Mouse (Mus musculus) retina, embryonic 14.5 days (tissue): Measurements from ENCODE around the gene Mark2.

Source experiments
- DNase-seq: peaks from one replicate; pipeline ENCODE4 v3.0.0-alpha.2; 2015; ENCODE audit warnings: low spot score

Gene Mark2

DNA sequence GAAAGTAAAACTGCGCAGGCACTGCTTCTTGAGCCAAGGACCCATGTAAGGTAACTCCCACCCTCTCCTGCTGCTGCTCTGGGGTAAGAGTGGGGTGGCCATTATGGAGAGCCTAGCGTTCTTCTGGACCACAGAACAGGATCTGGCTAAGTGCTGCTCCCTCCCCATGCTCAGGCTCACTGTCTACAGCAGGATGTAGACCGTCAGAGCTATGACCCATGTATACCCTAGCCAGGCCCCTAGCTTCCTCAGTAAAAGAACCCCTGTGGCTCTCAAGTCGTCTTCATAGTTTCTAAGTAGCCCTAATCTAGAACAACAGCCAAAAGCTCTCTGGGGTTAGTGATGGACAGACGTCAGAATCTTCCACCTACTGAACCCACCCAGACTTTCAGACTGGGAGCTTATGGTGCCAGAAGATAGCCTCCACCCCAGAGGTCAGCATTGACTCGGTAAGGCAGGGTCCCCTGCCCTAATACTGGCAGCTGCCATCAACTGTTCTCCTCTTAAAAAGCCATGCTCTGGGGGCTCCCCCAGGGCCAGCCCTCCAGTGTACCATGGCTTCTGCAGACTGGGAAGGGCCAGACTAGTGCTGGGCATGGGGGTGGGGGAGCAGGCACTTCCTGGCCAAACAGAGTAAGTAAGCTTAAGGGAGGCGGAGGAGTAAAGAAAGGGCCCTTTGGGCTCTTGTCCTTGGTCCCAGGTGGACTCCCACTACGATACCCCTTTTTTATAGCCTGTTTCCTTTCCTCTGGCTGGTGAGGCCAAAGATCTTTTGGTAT, 47.4 kb downstream of the Mark2 start:
- DNase-seq = no peak

DNA sequence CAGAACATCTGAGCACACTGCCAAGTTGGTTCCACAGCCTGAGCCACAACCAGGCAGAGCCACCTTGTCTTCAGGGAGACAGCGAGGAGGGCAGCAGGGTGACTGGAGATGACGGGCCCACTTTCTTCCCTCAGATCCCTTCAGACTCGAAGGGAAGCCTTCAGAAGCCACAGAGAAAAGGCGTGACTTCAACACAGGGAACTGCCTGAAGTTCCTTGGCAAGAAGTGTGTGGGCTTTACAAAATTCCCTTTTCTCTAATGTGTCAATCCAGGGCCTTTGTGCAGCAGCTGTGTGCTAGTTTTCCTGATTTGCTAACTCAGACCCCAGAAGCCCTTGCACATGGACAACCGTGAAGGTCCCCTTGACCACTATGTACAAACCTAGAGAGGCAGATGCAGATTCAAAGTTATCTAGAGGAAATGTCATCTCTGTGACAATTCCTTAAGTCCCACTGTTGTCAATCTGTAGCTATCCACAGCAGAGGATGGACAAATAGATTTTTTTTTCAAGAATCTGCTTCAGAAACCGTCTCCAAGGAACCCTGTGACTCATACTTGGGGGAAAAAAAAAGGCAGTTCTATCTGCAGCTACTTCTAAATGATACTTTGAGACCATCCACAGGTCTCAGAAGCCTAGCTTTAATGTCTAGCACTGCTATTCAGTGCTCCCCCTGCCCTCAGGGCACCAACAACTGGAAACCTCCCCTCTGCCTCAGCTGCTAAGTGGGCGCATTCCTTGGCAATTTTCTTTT, 49.5 kb downstream of the Mark2 start:
- DNase-seq = no peak

DNA sequence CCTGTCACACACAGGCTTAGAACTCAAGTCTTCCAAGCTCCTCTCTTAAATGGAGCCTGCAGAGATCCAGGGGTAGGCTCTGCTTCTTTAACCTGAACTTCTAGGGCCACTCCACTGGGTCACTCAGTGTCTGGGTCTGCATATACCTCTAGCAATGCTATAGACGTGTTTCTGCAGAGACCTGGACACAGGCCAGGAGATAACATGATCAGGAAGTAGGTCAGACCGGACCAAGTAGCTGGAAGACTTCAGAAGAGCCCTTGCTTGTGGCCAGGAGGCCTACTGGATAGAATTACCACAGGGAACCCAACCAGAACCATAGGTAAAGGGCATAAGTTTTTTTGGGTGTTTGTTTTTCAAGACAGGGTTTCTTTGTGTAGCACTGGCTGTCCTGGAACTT, 51.9 kb downstream of the Mark2 start:
- no peak for DNase-seq

DNA sequence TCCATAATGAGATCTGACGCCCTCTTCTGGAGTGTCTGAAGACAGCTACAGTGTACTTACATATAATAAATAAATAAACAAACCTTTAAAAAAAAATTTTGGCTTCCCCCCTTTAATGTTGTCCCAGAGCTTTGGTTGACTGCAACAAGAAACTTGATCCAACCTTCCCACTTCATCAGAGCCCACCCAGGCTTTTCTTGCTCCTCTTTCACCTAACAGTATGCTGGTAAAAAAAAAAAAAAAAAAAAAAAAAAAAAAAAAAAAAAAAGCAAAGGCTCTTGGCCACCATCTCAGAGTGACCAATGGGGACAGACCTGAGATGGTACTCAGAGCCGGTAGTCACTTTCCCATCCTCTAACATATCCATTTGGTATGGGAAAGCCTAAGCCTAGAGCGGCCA, 53.4 kb downstream of the Mark2 start:
- no peak for DNase-seq

DNA sequence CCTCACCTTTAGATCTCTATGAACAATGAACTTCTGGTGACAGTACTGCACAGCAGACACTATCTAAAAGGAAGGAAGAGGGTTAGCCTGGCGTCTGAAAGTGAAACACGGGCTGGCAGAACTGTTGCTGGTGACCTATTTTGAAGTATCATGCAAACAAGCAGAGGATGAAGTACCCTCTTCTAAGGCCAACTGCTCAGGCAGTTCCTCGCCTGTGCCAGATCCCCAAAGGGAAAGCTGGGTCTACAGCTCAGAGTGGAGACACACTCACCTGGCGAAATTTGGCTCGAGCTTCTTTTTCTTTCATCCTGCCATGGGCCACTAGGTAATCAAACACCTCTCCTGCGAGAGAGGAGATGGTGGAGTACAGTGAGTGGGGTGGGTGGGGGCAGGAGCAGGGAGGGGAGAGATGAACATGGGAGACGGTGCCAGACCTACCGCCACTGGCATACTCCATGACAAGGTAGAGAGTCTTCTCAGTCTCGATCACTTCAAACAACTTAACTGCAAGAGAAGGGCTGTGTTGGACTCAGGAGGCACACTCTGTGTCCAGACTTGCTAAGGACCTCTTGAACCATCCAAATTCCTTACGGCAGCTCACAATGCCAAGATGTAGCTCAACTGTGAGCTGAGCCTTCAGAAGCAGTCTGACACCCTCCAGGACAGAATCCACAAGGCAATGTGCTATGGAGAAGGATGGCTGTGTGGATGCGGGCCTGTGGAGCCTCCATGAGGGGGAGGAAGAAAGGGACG, 54.9 kb downstream of the Mark2 start:
- no peak for DNase-seq

DNA sequence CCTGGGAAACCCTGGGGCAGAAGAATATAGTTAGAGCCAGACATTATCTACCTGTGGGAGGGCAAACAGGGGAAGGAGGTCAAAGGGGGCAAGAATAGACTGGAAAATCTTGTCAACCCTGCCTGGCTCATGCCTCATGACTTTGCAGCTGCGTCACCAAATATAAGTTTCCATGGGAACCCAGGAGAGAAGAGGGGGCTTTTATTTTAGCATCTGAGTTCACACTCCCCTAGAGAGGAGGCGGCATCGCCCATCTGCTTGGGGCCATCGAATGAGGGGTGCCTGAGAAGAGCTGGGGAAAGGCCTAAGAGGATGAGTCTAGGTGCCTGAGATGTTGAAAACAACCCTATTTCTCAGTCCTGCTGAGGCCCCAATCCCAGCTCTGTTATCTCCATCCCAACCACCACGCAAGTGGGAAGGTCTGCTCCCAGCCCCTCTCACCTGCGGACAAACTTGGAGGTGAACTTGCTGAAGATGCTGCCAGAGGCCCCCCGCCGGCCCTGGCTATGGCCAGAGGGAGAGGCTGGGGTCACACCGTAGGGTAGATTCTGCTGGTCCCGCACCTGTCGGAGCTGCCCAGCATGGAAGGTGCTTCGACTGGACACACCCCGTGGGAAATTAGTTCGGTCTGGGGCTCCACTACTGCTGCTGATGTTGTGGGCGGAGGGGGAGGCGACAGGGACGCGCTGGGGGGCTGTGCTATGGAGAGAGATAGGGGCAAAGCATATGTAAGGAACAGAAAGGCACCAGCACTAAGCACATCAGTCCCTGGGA, 60.9 kb downstream of the Mark2 start:
- DNase-seq = no peak

DNA sequence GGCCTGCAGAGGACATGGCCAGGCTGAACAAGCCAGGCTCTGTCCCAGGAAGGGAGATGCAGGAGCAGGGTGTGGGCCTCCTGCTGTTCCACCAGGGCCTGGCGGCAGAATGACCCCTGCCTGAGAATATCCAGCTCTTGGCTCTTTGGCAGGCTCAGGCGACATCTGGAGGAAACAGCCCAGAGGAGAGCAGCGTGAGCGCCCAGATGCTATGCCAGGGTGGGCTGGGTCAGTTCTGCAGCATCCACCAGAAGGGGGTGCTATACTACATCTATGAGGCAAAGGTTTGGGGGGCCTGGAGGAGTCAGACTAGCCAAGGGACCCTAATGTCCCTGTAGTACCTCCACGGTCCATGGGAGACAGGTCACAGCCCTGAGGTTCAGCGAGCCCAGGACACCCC, 62.5 kb downstream of the Mark2 start:
- peak; percentile 83 for DNase-seq

DNA sequence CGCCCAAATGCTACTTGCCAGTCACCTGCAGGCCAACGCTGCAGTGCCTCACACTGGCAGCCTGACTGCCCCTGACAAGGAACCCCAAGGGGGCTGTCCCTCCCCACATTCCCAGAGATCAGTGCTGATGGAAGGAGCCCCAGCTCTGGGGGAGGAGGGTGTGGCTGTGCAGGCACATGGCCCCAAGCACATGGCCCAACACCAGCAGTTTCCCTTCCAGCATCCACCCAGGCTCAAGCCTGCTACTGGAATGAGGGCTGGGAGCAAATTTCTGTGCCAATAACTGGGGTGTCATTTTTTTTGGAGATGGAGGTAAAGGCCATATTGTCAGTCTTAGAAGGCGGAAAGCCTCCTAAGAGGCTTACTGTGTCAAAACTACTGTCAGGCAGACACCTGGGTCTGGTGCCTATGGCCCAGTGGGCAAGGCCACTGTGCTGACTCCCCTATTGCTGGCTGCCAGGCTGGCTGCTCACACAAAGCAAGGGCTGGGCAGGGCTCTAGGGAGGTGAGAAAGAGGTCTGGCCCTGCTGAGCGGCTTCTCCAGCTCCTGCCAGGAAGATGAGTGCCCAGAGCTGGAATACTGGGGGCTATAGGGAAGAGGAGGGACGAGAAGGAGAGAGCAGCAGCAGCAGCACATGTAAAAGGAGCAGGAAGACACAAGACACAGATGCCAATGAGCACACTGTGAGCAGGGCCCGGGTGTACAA, 63.3 kb downstream of the Mark2 start:
- DNase-seq = no peak

DNA sequence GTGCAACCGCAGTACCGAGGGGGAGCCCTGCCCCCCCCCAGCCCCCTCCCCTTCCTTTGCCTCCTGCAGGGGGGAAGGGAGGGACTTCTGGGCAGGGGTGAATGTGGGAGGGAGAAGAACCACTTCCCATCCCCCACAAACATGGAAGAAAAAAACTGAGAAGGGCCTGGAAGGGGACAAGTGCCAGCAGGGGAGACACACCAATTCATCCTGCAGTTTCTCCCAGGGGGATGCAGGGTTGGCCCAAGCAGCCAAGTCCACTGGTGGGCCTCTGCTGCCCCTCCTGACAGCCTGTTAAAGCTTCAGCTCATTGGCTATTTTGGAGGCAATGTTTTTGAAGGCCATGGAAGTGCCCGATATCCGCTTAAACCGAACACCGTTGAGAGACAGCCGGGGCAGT, 64.9 kb downstream of the Mark2 start:
- peak; percentile 38 for DNase-seq

DNA sequence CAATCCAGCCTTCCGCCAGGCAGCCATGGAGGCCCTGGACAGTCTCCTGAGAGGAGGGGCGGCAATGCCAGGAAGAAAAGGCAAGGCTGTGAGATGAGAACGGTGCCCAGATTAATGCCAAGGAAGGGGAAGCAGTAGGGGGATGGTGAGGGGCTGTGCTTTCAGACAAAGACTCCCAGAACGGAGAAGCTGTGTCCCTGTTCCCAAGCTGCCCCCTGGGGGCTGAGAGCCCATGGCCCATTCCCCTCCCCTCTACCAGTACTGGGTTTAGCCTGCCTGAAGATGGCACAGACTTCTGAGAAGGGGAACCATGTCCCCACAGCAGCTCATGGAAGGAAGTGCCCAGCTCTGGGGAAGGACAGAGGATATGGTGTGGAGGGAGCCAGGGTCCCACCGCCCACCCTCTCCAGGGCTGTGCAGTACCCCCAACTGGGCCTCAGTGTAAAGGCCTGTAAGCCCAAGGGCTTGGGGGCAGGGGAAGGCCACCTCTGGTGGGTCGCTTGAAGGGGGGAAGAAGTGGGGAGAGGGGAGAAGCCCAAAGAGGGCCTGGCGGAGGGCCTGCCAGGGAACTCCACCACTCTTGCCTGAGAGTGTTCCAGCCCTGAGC, 65.5 kb downstream of the Mark2 start:
- DNase-seq = no peak

DNA sequence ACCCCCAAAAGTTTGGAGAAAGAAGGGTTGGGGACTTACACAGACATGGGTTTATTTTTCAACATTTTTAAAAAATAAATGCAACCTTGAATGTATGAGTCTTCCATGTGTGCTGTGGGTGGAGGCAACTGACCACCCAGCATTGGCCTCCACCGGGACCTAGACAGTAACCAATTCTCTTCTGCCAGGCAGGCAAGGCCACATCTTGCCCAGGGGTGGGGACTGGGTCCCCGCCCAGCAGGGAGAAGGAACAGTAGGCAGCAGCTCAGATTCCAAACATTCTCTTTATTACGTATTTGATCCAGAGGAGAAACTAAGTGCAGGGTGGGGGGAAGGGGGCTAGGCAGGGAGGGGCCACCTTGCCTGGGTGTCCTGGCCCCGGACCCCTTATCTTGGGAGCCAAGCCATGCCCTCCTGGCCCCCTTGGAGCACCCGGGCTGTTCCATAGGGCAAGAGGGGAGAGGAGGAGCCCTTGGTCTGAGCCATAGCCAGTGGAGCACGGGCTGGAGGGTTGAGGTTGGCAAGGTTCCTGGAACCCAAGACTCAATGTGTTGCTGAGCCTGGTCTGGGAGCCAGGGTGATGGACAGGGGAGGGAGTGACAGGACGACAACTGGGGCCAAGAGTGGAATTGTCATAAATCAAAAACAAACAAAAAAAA, 66.4 kb downstream of the Mark2 start:
- DNase-seq = no peak

DNA sequence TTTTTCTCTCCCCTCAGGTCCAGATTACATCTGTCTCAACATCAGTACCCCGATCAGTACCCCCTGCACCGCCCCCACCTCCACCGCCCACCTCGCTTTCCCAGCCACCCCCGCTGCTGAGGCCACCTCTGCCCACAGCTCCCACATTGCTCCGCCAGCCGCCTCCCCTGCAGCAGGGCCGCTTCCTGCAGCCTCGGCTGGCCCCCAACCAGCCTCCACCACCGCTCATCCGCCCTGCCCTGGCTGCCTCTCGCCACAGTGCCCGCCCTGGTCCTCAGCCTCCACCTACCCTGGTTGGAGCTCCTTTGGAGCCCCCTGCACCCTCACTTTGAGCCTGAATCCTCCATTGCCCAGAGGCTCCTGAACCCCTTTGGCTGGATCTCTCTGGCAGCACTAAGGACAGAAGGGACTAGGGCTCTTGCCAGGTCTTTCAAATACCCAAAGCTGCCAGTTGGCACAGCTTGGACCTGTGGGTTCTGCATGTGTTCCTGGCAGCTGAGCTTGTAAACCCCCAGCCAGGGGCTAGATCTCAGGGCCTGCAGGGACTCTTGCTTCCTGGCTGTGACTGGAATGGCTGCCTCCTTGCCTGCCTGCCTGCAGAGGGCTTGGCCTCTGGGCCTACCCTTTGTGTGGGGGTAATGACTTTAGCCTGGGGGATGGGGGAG, 67.2 kb downstream of the Mark2 start:
- DNase-seq = no peak

DNA sequence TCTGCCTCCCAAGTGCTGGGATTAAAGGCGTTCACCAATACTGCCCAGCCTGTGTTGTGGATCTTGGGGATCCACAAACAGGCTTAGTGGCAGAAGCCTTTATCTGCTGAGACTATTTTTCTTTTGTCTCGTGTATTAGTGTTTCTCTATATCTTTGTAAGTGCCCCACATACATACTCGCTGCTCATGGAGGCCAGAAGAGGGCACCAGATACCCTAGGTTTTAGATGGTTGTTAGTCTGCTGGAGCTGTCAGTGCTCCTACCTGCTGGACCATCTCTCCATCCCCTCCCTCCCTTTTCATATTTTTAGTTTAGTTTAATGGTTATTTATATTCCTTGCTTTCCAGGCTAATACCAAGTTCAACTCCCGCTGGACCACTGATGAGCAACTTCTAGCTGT, 68.2 kb downstream of the Mark2 start:
- peak; percentile 36 for DNase-seq

DNA sequence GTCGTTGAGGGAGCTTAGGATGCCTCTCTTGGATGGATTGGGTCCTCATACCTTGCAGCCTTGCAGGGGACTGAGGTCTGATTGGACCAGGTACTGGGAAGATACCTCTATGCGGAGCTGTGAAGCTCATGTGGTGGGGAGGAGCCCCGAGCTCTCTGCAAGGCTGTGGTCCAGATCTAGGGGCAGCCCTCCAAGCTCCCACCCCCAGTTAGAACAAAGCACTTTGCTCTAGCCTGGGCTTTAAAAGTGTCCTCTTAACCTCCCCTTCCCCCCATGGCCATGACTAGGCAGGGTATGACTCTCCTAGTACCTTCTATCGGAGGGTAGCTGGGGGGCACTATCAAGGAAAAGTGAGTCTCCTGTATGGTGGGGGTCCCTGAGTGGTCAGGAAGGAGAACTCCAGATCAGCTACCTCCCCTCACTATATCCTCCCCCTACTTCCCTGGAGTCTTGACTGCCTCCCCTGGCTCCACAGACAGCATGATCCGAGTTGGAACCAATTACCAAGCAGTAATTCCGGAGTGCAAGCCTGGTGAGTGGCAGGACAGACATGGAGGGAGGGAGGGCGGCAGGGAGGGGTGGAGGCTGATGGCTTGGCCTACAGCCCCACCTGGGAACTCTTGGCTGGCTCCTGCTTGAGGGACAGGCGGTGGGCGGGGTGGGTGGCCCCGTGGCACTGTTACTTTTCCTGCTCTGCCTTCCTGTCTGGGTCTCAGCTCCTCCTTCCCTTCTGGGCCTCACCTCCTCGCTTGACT, 72.2 kb downstream of the Mark2 start:
- DNase-seq = peak; percentile 42

DNA sequence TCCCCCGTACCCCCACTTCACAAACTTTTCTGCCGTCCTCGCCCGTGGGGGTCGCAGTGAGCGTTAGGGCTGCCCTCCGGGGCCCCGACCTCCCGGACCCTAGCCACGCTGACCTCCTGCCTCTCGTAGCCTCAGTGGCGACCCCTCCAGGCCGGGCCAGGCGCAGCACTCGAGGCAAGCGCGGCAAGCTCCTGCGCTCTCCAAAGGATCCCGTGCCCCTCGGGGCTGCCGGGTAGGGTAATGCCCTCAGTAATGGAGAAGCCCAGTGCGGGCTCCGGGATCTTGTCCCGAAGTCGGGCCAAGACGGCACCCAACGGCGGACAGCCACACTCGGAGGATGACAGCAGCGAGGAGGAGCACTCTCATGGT, 73.0 kb downstream of the Mark2 start:
- DNase-seq = peak; percentile 86

DNA sequence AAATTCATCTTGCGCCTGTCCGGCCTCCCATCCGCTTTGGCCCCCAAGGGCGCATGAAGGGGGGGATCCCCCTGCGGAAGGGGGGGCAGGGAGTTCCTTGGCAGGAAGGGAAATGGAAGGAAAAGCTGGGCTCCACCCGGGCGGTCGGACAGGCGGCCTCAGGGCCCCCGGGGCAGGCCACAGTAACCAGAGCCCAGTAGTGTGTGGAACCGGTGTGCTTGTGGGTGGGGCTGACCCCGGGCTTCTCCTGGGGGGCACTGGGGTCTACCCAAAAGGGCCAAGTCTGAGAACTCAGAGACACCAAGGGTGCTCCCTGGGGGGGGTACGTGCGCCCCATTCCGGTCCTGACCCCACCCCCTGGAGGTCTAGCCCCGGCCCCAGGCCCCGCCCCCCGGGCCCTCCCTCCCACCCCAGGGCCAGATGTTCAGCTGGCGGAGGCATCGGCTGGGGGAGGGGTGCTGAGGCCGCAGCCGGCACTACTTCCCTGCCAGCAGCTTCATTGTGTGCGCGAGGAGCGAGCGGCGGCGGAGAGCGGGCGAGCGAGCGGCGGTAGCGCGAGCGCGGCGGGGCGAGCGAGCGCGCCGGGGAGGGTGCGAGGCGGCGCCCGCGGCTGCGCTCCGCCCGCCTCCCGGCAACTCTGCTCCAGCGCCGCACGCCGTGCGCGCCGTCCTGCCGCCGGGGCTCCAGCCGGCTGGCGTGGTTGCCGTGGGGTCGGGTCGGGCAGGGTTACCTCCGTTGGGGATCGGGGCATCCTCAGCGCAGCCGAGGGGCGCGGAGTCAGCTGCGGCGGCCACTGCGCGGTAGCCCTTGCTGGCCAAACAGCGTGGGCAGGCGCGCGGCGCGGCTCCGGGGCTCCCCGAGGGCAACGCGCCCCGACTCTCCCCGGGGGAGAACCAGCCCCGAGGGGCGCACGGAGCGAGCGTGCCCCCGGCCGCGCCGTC, 73.6 kb downstream of the Mark2 start:
- DNase-seq = peak; percentile 90

DNA sequence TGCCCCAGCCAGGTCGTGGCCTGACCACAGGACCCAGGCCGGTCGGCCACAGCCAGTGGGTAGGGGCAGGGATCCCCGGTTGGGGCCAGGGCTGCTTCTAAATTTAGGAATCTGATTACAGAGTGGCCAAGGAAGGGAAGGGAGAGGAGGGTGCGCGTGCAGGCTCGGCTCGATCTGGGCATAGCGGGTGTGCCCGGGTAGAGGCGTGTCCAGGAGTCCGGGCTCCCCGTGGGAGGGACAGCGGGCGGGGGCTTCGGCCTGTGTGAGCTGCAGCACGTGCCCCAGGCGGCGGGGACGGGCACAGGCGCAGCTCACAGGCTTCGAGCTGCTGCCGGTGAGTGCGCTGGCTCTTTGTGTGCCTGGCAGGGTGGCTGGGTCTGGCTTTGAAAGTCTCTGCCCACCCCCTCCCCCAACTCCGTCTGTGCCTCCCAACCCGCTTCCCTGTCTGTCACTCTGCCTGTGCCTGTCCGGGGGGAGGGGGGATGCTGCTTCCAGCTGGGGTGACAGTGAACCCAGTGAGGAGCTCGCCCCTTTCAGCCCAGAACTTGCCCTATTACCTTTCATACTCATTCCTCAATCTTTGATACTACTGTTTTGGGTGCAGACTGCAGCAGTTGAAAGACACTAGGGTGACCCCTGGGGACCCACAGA, 74.4 kb downstream of the Mark2 start, which contains the start of gene Rcor2:
Gene Rcor2, plus strand, starts transcription at position 235 of the 651 bp plus-strand sequence.
- DNase-seq = peak; percentile 88
